Mouse (Mus musculus): ENCODE measurements around the gene Gdf11.

The Gdf11 gene

DNA sequence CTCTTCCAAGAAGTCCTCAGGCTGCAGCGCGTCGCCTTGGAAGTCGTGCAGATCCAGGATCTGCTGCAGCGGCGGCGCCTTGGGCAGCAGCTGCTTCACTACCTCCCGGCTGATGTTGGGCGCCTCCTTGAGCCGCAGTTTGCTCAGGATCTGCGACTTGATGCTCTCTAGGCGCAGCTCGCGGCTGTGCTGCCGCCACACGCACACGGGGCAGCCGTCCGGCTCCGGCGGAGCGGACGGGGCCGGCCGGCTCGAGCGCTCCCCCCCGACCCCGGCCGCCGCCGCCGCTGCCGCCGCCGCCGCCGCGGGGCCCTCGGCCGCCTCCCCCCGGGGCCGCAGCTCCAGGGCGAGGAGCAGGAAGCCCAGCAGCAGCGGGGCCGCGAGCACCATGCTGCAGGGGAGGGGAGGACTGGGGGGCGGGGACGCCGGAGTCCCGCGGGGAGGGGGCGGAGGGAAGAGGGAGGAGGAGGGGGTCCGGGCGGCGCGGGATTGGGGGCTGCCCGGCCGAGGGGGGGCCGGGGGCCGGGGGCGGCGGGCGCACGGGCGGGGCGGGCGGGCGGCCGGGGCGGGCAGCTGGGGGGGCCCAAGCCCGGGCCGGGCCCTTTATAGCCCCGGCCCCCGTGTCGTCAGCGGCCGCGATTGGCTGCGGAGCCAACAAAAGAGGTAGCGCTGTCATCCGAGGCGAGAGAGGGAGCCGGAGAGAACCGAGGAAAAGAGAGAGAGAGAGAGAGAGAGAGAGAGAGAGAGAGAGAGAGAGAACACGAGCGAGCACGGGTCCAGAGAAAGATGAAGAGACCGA, at the start of gene Gdf11:
Gene Gdf11, minus strand, starts transcription at position 423 of the 799 bp plus-strand sequence.
- DNase-seq: peak; percentile 75

DNA sequence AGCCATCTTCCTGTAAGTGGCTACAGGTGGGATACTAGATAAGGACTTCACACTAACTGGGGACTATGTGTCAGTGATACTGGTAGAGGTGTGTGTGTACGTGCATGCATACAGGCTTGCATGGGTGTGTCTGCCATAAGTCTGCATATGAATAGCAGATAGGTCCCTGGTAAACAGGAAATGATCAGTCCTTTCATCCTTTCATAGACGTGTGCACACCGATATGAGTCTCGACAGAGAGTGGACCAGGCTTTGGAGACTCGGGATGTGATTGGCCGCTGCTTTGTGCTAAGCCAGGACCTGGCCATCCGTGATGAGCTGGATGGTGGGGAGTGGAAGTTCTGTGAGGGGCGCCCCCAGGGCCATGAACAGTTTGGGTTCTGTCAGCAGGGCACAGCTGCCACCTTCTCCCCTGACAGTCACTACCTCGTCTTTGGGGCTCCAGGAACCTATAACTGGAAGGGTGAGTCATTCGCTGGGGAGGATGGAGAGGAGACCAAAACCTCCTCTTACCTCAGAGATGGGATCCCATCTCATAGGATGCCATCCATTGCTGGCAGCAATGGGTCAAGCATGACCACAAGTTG, 49.0 kb upstream of the Gdf11 start:
- DNase-seq: no peak

DNA sequence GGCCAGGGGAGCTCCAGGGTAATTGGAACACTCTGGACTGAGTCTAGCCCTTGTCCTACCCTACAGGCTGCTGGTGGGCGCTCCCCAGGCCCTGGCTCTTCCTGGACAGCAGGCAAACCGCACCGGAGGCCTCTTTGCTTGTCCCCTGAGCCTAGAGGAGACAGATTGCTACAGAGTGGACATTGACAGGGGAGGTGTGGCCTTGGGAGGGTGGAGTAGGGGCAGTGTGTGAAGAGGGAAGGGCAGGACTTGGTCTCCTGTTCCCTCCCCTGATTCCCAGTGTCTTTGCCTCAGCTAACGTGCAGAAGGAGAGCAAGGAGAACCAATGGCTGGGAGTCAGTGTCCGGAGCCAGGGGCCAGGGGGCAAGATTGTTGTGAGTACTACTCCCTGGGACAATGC, 47.5 kb upstream of the Gdf11 start:
- peak; percentile 62 for DNase-seq

DNA sequence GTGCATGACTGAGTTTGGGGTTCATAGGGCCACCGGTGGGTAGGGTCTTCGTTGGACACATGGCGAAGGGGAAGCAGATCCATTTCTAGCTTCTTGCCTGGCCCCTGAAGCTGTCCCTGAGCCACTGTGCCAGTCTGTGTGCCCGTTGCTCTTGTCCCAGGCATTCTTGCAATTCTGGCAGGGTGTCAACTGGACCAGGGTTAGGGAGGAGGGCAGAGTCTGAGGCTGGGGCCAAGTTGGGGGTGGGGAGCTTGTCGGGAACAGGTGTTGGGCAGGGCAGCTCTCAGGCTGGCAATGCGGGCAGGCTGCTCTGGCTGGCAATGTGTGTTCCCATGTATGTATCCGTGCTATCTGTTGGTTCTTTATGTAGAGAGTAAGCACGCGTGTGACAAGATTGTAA, 46.9 kb upstream of the Gdf11 start:
- DNase-seq: peak; percentile 90

DNA sequence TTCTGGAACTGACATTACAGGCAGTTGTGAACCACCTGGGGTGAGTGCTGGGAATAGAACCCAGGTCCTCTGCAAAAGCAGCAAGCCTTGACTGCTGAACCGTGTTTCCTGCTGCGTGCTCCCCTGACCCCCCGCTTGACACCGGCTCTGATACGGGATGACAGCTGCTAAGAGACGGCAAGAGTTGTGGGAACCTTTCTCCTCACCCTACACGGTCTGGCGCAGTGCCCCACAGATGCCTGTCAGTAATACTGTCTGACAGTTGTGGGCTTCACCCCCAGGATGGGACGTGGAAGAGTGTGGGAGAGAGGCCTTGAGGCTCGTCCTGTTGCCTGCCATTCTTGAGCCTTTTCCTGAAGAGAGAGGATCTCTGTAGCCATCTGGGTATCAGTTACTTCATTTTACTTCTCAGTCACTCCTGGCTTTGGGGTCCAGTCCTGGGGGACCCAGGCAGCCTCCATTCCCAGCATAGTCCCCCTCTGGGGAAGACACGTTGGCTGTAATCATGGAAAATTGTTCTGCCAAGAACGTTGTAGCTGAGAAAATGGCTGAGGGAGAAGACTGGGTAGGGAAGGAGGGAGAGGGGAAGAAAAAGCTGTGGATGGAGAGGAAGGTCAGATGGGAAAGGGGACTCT, 46.4 kb upstream of the Gdf11 start:
- DNase-seq: no peak

DNA sequence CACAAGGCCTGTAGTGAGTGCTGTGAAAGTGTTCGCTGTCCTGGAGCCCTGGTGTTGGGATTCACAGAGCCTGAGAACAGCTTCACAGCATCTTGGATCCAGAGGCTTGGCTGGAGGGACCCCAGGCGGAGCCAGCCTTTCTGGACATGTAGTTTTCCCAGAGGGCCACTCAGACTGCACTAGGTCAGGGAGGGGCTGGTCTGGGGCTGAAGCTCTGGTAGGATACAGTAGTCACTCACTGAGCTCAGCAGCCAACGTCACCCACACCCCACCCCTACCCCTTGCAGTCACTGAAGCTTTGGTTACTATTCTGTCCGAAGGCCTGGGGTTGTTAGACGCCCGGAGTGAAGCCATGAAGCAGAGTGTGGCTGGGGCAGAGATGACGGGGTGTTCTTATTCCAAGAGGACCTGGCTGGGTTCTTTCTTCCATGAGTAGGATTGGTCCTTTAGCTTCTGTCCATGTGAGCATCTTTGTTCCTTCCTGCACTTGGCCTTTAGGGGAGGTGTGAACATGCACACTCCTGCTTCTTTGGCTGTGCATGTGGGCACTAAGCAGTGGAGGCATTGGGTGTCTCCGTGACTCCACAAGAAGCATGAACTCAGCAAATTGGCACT, 44.4 kb upstream of the Gdf11 start:
- DNase-seq: no peak

DNA sequence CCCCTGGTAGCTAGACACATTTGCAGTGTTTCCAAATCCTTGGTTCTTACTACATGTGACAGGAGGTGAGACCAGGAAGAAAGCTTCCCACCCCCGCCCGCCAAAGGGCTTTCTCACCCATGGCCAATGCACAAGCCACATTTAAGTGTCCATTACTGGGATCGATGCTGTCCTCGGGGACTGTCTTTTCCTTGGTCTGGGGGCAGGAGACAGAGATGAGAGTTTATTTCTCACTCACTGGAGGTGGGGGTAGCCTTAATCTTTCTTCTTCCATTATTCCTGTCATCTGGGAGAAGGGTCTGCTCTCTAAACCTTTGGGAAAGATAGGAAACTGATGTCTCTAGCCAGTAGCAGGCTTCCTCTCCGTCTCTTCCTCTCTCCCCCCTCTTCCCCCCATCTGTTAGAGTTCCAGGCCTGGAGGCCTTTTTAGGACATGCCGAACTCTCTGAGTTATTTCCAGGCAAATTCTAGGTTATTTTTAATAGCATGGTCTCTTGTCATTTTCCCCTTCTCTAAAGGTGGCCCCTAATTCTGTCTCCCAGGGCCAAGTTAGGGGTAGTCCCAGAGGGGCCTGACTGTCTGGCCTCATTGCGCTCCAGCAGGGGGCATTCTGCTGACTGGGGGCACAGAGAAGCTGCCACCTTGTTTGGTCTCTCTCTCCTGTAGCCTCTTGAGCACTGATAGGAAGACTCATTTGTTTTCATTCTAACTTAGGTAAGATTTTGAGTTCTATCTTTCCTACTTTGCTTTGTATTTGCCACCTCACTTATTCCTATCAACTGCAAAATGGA, 43.7 kb upstream of the Gdf11 start:
- no peak for DNase-seq

DNA sequence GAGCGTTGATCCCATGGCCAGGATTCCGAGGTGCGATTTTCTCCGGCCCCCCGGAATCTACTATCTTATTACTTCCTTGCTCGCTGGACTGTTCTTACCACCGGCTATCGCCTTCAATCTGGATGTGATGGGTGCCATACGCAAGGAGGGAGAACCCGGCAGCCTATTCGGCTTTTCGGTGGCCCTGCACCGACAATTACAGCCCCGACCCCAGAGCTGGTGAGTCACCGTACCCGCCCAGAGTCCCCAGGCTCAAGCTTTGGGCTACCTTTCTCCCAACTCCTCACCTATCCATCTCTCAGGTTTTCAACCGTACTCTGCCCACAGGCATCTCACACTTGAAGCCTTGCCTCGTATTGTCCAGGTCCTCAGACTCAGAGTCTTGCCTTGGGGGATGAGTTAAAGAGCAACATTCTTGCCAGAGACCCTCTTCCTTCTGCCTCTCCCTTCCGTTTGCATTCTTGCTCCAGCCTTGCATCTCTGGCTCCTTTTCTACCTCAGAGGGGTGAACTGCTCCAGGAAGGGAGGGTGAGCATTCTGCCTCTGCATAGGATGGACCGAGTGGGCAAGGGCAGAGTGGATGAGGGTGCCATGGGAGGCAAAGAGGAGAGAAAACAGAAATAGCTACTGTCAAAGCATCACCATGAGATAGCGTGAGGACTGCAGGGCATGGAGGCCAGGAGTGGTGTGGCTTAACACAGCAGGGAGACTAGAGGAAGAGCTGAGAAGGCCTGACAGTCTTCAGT, 42.6 kb upstream of the Gdf11 start:
- DNase-seq: no peak

DNA sequence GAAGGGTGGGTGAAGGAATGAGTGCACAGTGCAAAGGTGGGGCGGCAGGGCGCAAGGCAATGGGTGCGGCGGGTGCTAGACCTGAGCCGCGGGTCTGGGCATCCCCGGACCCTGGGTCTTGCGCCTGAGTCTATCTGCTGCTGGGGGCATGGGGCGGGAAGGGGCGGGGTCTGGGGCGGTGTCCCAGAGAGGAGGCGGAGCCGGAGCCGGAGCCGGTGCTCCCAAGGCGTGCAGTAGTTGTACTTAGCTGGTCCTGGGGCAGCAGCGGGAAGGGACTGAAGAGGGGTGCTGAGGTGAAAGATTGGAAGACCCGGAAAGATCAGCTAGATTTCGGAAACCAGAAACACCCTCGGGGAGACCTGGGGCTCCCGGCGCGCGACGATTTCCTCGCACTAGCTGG, 42.1 kb upstream of the Gdf11 start, which contains the start of gene Itga7:
Gene Itga7, plus strand, starts transcription at position 245 of the 400 bp plus-strand sequence.
- DNase-seq: peak; percentile 62

DNA sequence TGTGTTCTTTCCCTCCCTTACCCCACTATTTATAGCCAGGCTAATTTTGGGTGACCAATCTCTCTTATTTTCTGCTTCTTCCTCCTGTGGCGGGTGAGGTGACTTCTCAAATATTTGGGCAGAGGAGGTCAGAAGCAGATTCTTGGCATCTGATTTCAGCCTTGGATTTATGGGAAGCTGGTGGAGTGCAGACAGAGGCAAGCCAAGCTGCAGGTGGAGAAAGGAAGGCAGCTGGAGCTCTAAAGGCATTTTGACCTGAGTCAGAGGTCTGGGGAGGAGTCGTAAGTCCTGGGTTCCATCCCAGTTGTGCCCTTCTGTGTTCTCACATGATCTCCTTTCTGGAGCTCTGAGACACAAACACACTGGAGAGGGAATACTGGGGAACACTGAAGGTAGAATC, 39.9 kb upstream of the Gdf11 start:
- no peak for DNase-seq

DNA sequence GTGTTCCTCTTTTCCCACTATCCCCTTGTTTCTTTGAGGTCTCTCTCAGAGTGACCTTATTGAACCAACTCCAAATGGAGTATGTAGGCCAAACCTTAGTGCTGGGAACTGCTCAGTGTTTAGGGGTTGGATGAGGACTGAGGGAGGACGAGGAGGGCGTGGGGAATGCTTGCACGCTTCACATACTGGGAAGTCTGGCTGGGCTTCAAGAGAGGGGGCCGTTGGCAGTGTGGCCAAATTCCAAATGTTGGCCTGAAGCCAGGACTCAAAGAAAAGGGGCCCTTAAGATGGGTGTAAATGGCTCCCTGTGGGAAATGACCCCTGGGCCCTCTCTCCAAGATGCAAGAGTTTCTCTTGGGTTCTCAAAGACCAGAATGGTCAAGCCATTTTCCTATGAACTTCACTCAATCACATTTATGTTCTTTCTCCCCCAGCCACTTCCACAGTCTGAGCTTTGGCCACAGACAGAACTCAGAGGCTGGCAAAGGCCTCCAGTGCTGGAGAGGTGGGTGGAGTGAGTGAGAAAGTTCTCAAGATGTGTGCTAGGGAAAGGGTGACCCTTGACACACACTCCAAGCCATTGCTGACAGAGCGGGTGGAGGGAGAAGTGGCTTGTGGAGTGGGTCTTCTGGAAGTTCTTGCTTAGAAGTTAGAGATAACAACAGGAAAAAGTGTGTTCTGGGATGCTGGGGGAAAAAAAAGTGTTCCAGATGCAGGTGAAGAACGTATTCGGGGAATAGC, 38.3 kb upstream of the Gdf11 start:
- no peak for DNase-seq

DNA sequence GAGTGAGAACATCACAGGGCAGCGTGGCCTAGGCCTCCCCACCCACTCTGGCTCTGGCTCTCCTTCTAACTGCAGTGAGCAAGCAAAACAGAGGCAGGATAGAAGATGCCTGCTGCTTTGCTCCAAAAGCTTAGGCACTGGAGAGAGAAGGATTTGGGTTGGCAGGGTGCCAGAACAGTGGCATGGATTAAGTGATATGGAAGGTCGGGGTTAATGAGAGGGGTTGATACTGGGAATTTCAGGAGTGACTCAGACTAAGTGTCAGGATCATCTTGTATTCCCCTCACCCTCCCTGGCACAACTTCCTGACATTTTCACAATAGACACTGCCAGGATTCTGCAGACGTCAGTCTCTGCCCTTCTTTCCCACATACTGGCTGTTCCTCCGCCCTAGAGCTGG, 36.8 kb upstream of the Gdf11 start:
- DNase-seq: no peak

DNA sequence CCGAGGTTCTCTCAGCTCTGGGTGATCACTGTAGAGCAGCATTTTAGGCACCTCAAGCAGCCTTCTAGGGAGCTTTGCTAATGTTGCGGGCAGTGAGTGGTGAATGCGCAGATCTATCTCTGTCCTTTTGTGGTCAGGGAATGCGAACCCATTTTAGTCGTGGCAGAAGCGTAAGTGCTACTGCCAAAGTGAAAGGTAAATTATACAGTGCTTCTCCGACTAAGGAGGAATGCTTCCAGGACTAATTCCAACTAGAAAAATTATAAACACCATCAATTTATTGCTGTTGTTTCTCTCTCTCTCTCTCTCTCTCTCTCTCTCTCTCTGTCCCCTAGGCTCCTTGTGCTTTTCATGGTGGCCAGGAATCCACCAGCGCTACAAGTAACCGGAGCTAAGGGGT, 32.4 kb upstream of the Gdf11 start, which contains the start of gene Bloc1s1:
Gene Bloc1s1, minus strand, starts transcription at position 101 of the 400 bp plus-strand sequence.
- no peak for DNase-seq

DNA sequence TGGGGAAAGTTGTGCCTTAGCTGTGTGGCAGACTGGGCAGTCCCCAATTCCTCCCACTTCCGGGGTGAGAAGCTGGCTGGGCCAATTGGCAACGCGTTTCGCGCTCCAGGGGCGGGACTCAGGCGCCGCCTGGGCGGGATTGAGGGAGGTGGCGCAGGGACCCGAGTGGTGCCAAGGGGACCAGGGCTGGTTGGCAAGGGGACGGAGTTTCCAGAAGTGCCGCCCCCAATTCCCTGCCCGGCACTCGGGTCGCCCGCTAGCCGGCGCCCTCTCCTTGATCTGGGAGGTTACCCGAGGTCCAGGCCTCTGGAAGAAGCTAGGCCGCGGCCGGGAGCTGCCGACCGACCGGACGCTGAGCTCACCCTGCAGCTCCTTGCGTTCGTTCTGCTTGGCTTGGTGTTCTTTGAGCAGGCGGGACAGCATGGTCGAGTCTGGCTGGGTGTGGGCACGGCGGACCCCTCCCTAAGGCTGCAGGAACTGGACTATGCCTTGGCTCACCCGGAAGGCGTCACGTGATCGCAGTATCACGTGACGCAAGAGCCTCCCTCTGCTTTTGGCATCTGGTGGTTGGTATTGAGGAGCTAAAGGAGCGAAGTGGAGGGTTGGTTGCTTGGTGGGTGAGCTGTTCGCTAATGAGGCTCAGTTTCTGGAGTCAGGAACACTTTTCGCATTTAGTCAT, 31.6 kb upstream of the Gdf11 start:
- DNase-seq: peak; percentile 96

DNA sequence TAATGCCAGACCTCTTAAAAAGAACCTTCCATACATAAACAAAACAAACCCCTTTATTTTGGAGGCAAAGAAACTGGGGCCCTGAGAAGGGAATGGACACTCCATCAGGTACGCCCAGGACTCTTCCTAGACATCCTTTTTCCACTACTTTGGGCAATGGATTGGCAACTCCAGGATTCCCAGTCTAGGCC, 31.2 kb upstream of the Gdf11 start, which contains the start of gene Rdh5:
Gene Rdh5, minus strand, starts transcription at position 67 of the 191 bp plus-strand sequence.
- no peak for DNase-seq

DNA sequence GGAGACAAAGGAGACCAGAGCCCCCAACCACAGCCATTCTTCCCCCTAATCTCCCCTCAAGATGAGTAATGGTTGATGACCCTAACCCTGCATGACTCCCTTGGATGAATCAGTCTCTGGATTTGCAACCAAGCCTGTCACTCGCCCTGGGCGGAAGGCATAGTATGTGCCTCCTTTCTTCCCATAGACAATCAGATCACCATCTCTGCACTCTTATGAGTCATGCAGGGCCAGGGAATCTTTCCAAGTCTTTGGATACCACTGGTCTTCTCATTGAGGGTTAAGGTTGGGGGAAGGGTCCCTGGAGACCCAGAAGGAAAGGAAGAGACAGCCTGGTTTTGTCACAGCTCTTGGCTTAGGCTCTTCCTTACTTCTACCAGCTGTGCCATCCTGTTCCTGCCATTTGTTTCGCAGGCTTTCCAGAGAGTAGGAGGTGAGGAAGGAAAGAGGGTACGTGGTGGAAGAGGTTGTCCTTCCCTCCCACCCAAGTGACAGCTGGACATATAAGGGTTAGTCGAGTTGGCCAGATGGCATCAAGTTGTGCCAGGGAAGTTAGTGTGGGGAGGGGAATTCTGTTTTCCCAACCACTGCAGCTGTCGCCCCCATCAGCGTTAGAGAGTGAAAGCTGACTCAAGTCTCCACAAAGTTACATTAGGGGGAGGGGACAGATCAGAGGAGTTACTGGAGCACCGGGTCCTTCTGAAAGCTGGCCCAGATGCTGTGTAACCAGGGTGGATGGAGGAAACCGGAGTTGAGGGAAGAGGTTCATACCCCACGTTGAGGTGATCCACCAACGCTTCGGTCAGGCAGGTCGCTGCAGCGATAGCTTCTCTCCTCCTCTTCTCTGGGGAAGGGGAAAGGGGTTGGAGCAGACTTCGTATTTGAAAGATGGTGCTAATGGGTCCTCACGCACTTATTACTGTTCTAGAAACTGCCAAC, 30.6 kb upstream of the Gdf11 start:
- DNase-seq: no peak

DNA sequence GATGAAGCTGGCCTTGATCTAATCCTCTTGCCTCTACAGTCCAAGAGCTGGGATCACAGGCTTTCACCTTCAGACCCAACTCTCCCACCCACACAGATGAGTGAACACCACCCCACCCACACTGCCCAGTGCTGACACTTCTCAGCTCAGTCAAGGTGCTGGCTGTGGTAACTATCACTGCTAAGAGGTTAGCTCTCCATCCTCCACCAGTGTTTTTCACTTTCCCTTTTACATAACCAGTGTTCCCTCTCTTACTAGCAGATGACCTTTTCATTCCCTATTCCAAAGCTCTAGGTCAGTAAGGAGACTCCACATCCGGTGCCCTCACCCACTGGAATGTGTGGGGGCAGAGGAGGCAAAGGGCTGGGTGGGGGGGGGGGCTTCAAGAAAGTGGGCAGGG, 29.7 kb upstream of the Gdf11 start:
- no peak for DNase-seq

DNA sequence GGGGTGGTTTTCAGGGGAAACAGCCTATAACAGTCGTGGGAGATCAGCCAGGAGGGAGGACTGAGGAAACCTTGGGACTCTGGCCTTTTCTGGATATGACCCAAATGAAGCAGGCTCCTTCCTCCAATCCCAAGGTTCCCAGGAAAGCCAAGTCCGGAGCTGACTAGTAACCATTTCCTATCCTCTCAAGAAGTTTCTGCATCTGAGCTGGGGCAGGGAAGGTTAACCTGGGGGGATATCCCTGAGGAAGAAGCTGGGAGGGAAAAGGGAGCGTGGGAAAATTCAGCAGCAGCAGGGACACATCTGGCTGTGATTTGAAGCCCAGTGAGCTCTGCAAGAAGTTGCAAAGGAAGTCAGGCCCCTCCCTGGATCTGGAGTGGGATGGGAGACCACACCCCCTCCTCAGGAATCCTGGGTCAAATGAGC, 29.2 kb upstream of the Gdf11 start:
- DNase-seq: peak; percentile 67

DNA sequence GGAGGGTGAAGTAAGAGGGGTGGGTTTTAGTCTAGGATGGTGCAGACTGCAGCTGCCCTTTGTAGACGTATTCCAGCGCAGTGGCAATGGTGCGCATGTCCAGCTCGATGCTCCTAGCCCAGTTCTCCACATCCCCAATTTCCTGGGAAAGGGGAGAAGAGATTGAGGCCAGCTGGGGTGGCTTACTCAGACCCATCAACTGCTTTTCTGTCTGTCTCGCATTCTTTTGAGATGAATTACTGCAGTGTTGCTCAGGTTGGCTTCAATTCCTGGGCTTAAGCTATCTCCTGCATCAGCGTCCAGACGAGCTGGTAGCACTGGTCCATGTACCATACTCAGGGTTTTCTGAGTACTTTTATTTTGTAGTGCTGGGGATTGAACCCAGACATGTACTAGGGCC, 28.4 kb upstream of the Gdf11 start:
- no peak for DNase-seq

DNA sequence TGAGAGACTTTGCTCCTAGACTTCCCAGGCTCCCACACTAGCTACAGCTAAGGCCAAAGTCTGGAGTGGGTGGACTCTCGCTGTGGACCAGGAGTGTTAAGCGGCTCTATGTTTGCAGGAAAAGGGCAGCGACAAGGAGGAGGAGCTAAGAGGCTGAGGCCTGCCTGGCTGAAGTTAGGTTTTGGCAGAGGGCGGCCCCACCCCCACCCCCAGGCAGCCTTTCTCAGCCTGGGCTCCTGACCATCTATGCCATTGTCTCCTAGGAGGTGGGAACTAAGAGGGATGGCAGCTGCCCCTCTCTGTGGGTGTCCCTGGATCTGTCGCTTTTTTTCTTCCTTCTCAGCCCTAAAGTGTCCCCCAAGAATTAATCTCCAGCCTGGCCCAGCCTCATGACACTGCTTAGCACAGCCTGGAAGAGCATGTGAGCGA, 27.7 kb upstream of the Gdf11 start:
- peak; percentile 85 for DNase-seq

Data from kidney, postnatal 14 days (tissue).